Mouse (Mus musculus) c-Kit-positive CD71-positive TER-119-negative erythroid progenitor cells, embryonic 14.5 days (primary cell): ENCODE measurements around the gene Elovl6.

Source experiments
- DNase-seq: peaks from one replicate; pipeline ENCODE4 v3.0.0-alpha.2; 2013; ENCODE audit warnings: low read depth

Gene Elovl6

GRCm38 (mm10) chr3:129605934-129606333, 73.8 kb downstream of the Elovl6 start:
- DNase-seq: no peak

GRCm38 (mm10) chr3:129611626-129612025, 79.5 kb downstream of the Elovl6 start:
- no peak for DNase-seq

DNA sequence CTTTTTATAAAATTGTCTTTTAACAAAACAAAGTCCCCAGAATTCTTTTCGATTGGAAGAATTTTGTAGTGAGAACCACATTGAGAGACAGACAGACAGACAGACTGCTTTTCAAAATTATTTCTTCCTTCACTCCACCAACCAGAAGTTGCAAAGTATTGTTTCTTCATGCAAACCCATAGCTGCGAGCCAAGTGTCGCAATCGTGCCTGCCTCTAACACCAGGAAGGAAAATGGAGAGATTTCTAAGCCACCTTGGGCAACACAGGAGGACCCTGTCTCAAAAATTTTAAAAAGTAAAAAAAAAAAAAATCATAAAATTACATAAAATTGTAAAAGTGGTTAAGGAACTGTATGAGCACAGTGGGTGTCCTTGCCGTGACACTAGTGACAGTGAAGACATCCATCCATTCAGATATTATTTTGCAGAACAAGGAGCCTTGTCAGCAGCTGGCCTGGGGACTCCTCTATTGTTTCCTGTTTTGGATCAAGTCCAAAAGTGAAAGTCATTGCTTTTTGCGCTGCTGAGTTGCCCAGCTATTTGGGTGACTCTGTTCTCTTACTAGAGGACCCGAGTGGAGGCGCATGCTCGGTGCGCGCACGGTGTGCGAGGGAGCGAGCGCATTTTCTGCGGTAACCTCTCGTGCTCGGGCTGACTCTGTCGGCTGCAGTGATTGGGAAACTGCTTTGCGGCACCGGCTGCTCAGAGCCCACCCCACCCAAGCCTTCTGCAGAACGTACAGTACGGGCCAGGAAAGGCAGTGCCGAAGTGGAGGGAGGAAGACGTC, 80.3 kb downstream of the Elovl6 start:
- no peak for DNase-seq

DNA sequence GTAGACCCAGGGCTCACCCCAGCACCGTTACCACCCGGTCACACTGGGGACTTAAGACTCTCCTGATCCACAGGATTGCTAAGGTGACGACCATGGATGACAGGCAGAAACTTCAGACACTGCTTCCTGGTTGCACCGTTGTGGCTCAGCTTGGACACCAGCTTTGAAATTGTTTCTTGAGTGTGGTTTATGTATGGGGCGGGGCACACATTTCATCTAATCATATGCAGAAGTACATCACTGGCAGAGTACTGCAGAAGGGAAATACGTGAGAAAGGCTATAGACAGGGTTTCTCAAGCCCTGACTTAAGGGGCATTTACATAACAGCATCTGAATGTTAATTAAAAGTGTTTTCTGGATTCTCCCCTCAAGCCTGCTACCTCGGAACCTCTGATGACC, 81.6 kb downstream of the Elovl6 start:
- DNase-seq: no peak

GRCm38 (mm10) chr3:129614216-129614615, 82.1 kb downstream of the Elovl6 start:
- DNase-seq: no peak

DNA sequence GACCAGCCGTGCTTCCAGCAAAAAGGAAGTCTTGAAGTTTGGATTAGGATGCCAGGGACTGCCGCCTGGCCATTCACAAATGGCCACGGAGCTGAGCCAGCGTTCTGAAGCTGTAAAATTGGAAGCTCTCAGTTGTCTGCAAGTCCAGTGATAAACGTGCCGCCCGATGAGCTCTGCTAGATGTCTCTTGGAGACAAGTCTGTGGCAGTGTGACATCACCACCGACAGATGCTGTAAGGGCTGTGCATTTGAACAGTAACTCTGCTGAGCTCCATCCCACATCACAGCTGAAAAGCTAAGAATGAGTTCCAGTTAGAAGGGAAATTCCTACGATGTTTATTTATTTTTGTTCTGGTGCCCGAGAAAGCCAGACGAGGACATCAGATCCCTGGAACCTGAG, 85.3 kb downstream of the Elovl6 start:
- no peak for DNase-seq

DNA sequence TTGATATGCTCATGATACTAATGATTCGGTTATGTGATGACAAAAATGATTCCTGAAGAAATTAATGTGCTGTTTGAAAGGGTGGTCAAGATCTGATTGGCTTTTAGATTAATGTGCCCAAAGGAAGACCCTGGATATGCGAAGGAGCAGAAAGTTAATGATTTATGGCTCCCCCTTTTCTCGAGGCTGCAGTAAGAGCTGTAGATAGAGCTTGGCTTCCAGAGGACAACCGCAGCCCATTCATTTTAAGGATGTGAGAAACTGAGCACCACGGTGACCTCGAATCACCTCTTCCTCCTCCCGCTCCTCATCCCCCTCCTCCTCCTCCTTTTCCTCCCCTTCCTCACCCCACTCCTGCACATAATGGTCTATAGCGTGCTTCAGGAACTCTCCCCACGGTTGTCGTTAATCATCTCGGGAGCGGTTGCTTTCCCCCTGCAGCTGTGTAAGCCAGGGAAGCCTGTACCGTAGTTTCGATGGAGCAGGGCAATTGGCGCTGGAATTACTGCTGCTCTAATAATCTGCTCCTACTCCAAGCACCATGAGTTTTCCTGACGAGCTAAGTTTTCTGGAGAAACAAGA, 87.1 kb downstream of the Elovl6 start:
- DNase-seq: no peak

GRCm38 (mm10) chr3:129620802-129621201, 88.6 kb downstream of the Elovl6 start:
- DNase-seq: no peak

DNA sequence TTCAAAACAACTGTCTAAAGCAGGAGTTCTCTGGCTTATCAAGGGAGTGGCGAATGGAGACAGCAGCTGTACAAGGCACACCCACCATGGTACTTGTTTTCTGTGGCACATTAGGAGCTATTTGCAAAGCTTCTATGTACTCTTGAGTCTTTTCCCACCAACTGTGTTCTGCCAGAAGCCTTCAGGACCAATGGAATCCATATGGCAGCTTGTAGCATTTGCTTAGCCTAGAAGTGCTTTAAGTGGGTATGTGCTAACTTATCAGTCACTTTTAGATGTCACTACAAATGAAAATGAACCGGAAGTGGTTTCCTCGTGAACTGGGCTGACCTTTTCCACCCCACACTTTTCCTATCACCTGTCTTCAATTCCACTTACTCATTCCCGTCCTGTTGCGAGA, 89.1 kb downstream of the Elovl6 start:
- no peak for DNase-seq

- DNase-seq: no peak
Observed at GRCm38 (mm10) chr3:129622120-129622519, 90.0 kb downstream of the Elovl6 start.

DNA sequence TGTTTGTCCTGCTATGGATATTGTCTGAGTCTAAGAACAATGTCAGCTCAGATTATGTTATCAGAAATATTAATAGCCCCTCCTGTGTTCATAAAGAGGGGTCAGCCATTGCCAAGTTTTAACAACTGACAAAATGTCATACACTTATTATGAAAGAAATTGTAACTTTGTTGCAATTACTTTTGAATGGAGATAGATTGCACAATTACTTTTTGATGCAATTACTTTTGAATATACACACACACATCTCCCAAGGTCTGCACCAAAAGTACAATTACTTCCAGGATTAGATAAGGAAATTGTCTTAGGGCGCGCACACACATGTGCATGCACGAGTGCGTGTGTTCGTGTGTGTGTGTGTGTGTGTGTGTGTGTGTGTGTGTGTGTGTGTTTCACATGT, 90.5 kb downstream of the Elovl6 start:
- DNase-seq: no peak

GRCm38 (mm10) chr3:129624193-129624805, 92.1 kb downstream of the Elovl6 start:
- DNase-seq: no peak

DNA sequence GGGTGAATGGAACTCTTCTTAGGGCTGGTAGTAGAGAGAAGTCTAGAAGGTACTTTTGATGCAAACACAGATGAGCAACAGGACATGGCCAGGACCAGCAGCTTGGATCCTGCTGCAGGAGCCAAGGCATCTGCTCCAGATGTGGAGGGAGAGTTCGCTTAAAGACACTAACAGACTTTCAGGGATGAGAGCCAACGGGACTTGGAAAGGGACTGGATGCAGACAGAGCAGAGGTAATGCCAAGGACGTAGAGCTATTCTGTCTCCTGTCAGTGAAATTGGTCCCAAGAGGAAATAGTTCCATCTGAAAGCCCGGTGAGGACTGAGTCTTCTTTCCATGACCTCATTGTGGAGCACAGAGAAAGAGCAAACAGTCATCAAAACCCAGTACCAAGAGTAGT, 95.1 kb downstream of the Elovl6 start:
- no peak for DNase-seq

DNA sequence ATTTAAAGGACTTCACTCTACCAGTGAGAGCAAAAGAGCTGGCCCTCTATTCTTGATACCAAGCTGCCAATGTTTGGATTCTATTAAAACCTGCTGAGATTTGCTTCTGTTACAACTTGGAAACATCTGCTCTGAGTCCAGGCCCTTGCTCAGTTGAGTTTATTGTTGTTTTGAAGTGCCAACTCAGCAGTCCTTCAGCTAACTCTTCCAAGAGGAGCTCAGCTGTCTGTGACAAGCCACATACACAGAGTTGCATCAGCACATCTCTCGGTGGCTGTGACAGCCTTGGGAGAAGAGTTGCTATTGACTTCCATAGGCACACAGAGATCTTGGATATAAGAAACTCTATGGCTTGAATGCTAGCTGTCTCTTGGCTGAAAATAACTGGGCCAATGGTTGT, 98.9 kb downstream of the Elovl6 start:
- DNase-seq: no peak

GRCm38 (mm10) chr3:129631857-129632256, 99.7 kb downstream of the Elovl6 start:
- DNase-seq: no peak

GRCm38 (mm10) chr3:129633518-129633917, 101.4 kb downstream of the Elovl6 start:
- no peak for DNase-seq

- no peak for DNase-seq
Observed at GRCm38 (mm10) chr3:129634260-129634901, 102.2 kb downstream of the Elovl6 start.

DNA sequence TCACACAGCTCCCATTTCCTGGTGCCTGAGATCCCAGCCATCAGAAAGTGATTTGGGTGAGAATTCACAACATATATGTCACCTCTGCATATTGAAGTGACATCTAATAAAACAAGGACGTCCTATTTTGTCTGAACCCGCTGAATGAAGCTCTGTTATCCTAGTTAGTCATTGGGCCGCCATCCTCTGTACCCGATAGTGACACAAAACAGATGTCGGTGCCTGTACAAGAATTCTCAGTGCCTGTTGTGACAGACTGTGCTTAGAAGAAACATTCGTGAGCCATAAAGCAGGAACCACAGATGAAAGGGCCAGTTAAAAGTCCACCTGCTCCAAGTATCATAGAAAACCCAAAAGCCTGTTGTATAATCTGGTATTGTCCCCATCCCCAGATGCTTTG, 105.3 kb downstream of the Elovl6 start:
- no peak for DNase-seq

GRCm38 (mm10) chr3:129639701-129640100, 107.5 kb downstream of the Elovl6 start:
- no peak for DNase-seq

DNA sequence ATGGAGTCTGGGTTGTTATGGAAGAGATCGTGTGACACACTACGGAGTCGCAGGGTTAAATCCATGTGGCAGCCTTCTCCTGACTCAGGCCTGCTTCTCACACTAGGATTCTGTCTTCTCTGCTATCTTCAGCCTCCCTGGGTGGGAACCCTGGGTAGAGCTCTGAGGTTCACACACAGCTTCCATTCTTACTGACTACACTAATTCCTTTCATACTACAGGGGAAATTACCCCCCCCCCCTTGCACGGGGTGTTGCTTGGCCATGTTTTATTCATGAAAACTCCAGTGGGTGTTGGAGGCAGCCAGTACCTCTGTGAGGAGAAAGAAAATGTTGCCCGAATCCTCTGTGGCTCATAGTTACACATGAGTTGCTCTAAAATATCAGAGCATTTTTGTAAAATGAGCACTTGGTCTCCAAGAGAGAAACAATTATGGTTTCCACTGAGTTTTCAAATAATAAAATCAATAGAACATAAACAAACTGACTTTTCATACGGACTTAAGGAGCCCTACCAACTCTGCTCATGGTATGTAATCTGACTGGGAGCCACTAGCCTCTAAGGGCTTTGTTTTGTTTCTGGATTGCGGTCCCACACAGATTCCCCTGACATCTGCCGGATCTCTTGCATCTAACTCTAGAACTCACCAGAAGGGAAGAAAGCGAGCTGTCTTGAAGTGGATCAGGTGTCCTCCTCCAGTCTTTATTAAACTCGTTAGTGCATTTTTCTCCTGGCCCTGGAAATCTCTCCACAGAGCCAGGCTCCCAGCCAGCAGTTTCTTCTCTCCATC, 108.3 kb downstream of the Elovl6 start:
- no peak for DNase-seq

DNA sequence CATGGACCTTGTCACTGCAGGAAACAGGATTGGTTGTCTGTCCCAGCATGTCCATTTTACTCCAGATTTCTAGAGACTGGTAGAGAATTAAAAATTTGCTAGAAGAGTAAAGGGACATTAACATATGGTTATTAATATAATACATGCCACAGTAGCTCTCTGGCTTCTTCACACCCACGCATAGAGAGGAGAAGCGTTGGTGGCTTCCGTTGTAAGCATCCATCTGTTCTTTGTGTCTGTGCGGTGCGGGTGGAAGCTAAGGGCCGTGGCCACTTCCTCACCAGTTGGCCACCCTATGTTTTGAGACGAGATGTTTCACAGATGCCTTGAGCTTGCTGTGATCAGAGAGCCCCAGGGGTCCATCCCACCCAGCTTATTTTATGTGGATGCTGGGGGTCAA, 109.5 kb downstream of the Elovl6 start:
- no peak for DNase-seq

- no peak for DNase-seq
Observed at GRCm38 (mm10) chr3:129645409-129645808, 113.3 kb downstream of the Elovl6 start.
